Mouse (Mus musculus) lung, embryonic 16.5 days (tissue): ENCODE measurements around the gene Sec14l4. TPM values are rescaled to one million over a fixed set of nuclear protein-coding genes. Genes with fewer than 3 reads are reported as not detected.
A peak's percentile ranks its signal among the peaks of the same experiment; 100 is the strongest.
"Not testable (repeated sequence)": the region's sequence is repeated elsewhere in the genome, so short reads cannot be mapped to it uniquely, and the experiment has no call there.

Experiments
- ATAC-seq: fragments of 200-750 bp; cut with Nextera tagmentation; 2 replicates; pipeline ENCODE4 v1.8.0; 2017; ENCODE audit warnings: low read depth, mild to moderate bottlenecking, moderate library complexity
- H3K27ac ChIP-seq: fragments of 300-500 bp; sonication (generic); 2 replicates; pipeline ENCODE4 v1.5.1; 2014; ENCODE audit warnings: mild to moderate bottlenecking, control low read depth, low read length
- H3K27me3 ChIP-seq: fragments of 300-500 bp; sonication (generic); 2 replicates; pipeline ENCODE4 v1.6.1; 2014; ENCODE audit warnings: low read depth, low read length, mixed read lengths; ENCODE audit not compliant: control insufficient read depth, insufficient read depth
- H3K36me3 ChIP-seq: fragments of 300-500 bp; sonication (generic); 2 replicates; pipeline ENCODE4 v1.6.1; 2014; ENCODE audit warnings: low read length; ENCODE audit not compliant: control insufficient read depth, insufficient read depth
- H3K4me1 ChIP-seq: fragments of 300-500 bp; sonication (generic); replicated peaks from 2 replicates; pipeline ENCODE4 v1.6.1; 2014; ENCODE audit warnings: low read length, mixed read lengths; ENCODE audit not compliant: control insufficient read depth, insufficient read depth
- H3K4me2 ChIP-seq: fragments of 300-500 bp; sonication (generic); 2 replicates; pipeline ENCODE4 v1.6.1; 2014; ENCODE audit warnings: low read depth, low read length, control low read depth
- H3K4me3 ChIP-seq: fragments of 300-500 bp; sonication (generic); 2 replicates; pipeline ENCODE4 v1.5.1; 2014; ENCODE audit warnings: mild to moderate bottlenecking, low read length, control low read depth
- H3K9ac ChIP-seq: fragments of 300-500 bp; sonication (generic); 2 replicates; pipeline ENCODE4 v1.6.1; 2014; ENCODE audit warnings: low read length, control low read depth
- H3K9me3 ChIP-seq: fragments of 300-500 bp; sonication (generic); 2 replicates; pipeline ENCODE4 v1.6.1; 2016; ENCODE audit warnings: low read length; ENCODE audit not compliant: control insufficient read depth
- WGBS: fragments of 180-500 bp; shearing (Covaris S2); extraction: QIAGEN DNeasy Blood & Tissue Kit; methylation state at CpG from one replicate; pipeline ENCODE4 v1.1.7; 2014; 5-methylcytosine and 5-hydroxymethylcytosine counted together
- polyA plus RNA-seq: library from polyadenylated mRNA; unstranded; fragments of >200 nt; fragmentation: Nextera tagmentation; extraction: Ambion mirVana; gene quantifications from 2 replicates; pipeline ENCODE4 v1.2.1, GENCODE M21; 2015

The Sec14l4 gene
- polyA plus RNA-seq, 1 experiment from 2014 or later: 24.1 TPM

- no peak overlapping the region for H3K27ac ChIP-seq
- no peak overlapping the region for H3K4me3 ChIP-seq
- H3K4me1 ChIP-seq: no peaks in the 10 kb centered on the region; the same call in 1 of the 2 replicates
- no peak for ATAC-seq
- 77% methylated on average over 5 of the region's 5 CpGs for WGBS
- no peaks in the 10 kb centered on the region for H3K36me3 ChIP-seq
- H3K27me3 ChIP-seq: peaks cover 32% of the 10 kb centered on the region
- H3K9me3 ChIP-seq: no peaks in the 10 kb centered on the region
- H3K4me2 ChIP-seq: no peak overlapping the region
- H3K9ac ChIP-seq: no peak overlapping the region
Observed at GRCm38 (mm10) chr11:3995511-3995910, 35.8 kb upstream of the Sec14l4 start.

GRCm38 (mm10) chr11:3996840-3997239 lies 34.4 kb upstream of the Sec14l4 start:
- no peak overlapping the region for H3K27ac ChIP-seq
- peaks cover 32% of the 10 kb centered on the region for H3K27me3 ChIP-seq
- no peaks in the 10 kb centered on the region for H3K9me3 ChIP-seq
- no peak overlapping the region for H3K4me2 ChIP-seq
- WGBS: 81% methylated on average over 3 of the region's 3 CpGs
- H3K9ac ChIP-seq: no peak overlapping the region
- no peak overlapping the region for H3K4me3 ChIP-seq
- no peak for ATAC-seq
- no peaks in the 10 kb centered on the region; the same call in 1 of the 2 replicates for H3K4me1 ChIP-seq
- no peaks in the 10 kb centered on the region for H3K36me3 ChIP-seq

DNA sequence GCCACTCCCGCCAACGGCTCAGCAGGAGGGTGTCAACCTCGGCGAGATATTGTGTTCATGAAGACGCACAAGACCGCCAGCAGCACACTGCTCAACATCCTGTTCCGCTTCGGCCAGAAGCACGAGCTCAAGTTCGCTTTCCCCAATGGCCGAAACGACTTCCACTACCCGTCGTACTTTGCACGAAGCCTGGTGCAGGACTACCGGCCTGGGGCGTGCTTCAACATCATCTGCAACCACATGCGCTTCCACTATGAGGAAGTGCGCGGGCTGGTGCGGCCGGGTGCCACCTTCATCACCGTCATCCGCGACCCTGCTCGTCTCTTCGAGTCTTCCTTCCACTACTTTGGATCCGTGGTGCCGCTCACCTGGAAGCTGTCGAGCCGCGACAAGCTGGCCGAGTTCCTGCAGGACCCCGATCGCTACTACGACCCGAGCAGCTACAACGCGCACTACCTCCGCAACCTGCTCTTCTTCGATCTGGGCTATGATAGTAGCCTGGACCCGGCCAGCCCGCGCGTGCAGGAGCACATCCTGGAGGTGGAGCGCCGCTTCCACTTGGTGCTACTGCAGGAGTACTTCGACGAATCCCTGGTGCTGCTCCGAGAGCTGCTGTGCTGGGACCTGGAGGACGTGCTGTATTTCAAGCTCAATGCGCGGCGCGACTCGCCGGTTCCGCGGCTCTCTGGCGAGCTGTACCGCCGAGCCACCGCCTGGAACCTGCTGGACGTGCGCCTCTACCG lies 33.1 kb upstream of the Sec14l4 start:
- Histone ChIP-seq H3K27me3 (peaks cover 32% of the 10 kb centered on the region), H3K9me3 (no peaks in the 10 kb centered on the region), H3K4me3 (peak overlapping the region; percentile 29), H3K36me3 (no peaks in the 10 kb centered on the region), H3K27ac (no peak overlapping the region), H3K4me2 (peak overlapping the region; percentile 52), H3K9ac (no peak overlapping the region), H3K4me1 (no peaks in the 10 kb centered on the region; the same call in 1 of the 2 replicates)
- no peak for ATAC-seq
- 5% methylated on average over 66 of the region's 66 CpGs for WGBS

DNA sequence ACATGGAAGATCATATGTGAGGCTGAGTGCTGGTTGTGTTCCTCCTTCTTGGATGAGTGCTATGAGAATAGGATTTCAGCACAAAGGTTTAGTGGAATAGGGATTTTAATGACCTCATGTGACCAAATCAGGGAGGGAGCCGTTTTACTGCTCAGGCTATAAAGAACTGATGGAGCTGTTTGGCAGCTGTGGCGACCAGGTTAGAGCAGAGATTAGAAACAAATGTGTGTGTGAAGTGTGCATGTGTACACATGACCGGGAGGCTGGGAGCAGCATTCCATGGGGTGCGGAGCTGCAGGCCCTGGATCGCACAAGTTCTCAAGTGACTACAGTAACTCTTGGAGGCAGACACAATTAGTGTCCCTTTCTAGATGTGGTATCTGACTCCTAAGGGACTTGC lies 31.7 kb upstream of the Sec14l4 start:
- no peak overlapping the region for H3K27ac ChIP-seq
- H3K9me3 ChIP-seq: no peaks in the 10 kb centered on the region
- no peaks in the 10 kb centered on the region; the same call in 1 of the 2 replicates for H3K4me1 ChIP-seq
- 64% methylated on average over 5 of the region's 5 CpGs for WGBS
- ATAC-seq: no peak
- no peak overlapping the region for H3K4me3 ChIP-seq
- H3K9ac ChIP-seq: no peak overlapping the region
- H3K36me3 ChIP-seq: no peaks in the 10 kb centered on the region
- peaks cover 32% of the 10 kb centered on the region for H3K27me3 ChIP-seq
- no peak overlapping the region for H3K4me2 ChIP-seq

DNA sequence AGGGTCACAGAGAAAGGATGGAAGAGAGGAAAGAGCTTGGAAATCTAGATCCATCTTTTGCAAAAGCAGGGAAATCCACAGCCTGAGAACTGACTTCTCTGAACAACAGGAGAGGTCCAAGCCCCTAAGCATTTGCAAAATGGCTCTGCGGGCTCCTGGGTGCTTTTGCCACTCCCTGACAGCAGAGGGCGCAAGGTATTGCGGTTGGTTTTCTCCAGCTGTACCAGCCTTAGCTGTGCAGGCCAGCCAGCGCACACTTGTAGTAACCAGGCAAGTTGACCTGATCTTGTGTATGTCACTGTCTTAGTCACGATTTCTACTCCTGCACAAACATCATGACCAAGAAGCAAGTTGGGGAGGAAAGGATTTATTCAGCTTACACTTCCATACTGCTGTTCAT lies 29.7 kb upstream of the Sec14l4 start:
- H3K36me3 ChIP-seq: no peaks in the 10 kb centered on the region
- no peak overlapping the region for H3K4me2 ChIP-seq
- WGBS: 7% methylated on average over 5 of the region's 5 CpGs
- no peak overlapping the region for H3K4me3 ChIP-seq
- H3K4me1 ChIP-seq: no peaks in the 10 kb centered on the region; the same call in 1 of the 2 replicates
- no peak for ATAC-seq
- peaks cover 32% of the 10 kb centered on the region for H3K27me3 ChIP-seq
- H3K27ac ChIP-seq: no peak overlapping the region
- H3K9me3 ChIP-seq: no peaks in the 10 kb centered on the region
- H3K9ac ChIP-seq: no peak overlapping the region

GRCm38 (mm10) chr11:4005220-4005805 lies 25.9 kb upstream of the Sec14l4 start:
- ATAC-seq: no peak
- no peaks in the 10 kb centered on the region; the same call in 1 of the 2 replicates for H3K27me3 ChIP-seq
- no peak overlapping the region for H3K9ac ChIP-seq
- 53% methylated on average over 5 of the region's 5 CpGs for WGBS
- no peak overlapping the region for H3K4me3 ChIP-seq
- no peak overlapping the region for H3K4me2 ChIP-seq
- no peaks in the 10 kb centered on the region for H3K9me3 ChIP-seq
- no peaks in the 10 kb centered on the region for H3K36me3 ChIP-seq
- H3K4me1 ChIP-seq: no peaks in the 10 kb centered on the region
- H3K27ac ChIP-seq: no peak overlapping the region

GRCm38 (mm10) chr11:4006462-4006861 lies 24.8 kb upstream of the Sec14l4 start:
- H3K27me3 ChIP-seq: no peaks in the 10 kb centered on the region; the same call in 1 of the 2 replicates
- H3K4me3 ChIP-seq: no peak overlapping the region
- H3K9me3 ChIP-seq: no peaks in the 10 kb centered on the region
- H3K4me1 ChIP-seq: no peaks in the 10 kb centered on the region
- WGBS: 71% methylated on average over 3 of the region's 3 CpGs
- no peak overlapping the region for H3K9ac ChIP-seq
- no peaks in the 10 kb centered on the region for H3K36me3 ChIP-seq
- no peak overlapping the region for H3K4me2 ChIP-seq
- ATAC-seq: no peak
- H3K27ac ChIP-seq: no peak overlapping the region

DNA sequence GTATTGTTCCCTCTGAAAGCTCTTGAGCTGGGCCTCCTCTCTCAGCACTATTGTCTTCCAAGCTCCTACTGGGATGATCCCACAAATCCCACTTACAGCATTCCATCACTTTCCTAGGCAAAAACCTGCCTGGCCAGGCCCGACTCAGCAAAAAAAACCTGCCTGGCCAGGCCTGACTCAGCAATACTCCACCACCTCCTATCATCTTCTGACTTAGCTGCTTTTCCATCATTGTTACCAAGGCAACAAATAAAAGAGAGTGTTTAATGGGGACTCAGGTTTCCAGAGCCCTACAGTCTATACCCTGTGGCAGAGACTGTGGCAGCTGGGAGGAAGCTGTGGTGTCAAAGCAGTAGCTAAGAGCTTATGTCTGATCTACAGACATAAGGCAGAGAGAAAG lies 18.6 kb upstream of the Sec14l4 start:
- Histone ChIP-seq H3K4me3 (no peak overlapping the region), H3K27ac (no peak overlapping the region), H3K36me3 (no peaks in the 10 kb centered on the region), H3K4me1 (no peaks in the 10 kb centered on the region), H3K4me2 (no peak overlapping the region), H3K9me3 (peaks cover 2% of the 10 kb centered on the region; the same call in 1 of the 2 replicates), H3K9ac (no peak overlapping the region), H3K27me3 (no peaks in the 10 kb centered on the region)
- no peak for ATAC-seq
- 74% methylated on average over 1 of the region's 1 CpGs for WGBS

DNA sequence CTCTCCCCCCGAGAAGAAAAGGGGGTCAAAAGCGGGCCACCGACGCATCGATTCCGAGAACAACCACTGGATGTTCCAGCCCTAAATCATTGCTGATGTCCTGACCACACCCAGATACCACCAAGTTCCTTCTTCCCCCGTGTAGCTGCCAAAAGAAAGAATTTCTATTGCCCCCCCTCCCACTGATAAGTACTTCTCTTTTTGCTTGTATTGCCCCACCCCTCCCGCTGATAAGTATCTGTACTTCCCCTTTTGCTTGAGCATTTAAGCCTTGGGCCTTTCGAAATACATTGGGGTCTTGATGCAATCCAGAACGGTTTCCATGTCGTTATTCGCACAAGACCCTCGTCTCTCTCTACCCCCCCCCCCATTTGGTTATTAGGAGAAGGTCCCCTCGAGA lies 15.5 kb upstream of the Sec14l4 start:
- H3K4me1 ChIP-seq, H3K9me3 ChIP-seq, H3K4me2 ChIP-seq, H3K36me3 ChIP-seq, H3K27me3 ChIP-seq, H3K9ac ChIP-seq, H3K4me3 ChIP-seq, H3K27ac ChIP-seq, ATAC-seq: not testable (repeated sequence)
- 78% methylated on average over 14 of the region's 14 CpGs for WGBS
